Mouse (Mus musculus): ENCODE data around the gene Trnau1ap.
A peak's percentile ranks its signal among the peaks of the same experiment; 100 is the strongest.

Trnau1ap gene

GRCm38 (mm10) chr4:132329115-132329834 lies at the start of gene Trnau1ap:
Gene Trnau1ap, minus strand, starts transcription at chr4:132329538.
- peak; percentile 82 to 95 for DNase-seq (ENCODE audit: low spot score in 2 of 2)

DNA sequence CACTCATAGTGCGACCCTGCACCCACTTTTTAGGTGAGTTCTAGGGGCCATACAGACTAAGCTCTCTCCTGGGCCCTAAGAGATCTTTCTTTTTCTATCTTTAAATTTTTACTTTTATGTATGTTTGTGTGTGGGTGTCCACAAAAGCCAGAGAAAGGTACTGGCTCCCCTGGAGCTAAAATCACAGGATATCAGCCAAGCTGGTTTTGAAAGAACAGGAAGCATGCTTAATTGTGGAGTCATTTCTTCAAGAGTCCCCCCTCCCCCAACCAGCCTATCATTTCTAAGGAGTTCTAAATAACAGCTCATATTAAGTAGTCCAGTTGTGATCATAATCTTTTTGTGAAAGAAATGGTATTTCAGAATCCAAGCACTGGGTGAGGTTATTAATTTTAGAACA lies 44.5 kb upstream of the Trnau1ap start:
- DNase-seq (ENCODE audit: low spot score in 2 of 2) = no peak

DNA sequence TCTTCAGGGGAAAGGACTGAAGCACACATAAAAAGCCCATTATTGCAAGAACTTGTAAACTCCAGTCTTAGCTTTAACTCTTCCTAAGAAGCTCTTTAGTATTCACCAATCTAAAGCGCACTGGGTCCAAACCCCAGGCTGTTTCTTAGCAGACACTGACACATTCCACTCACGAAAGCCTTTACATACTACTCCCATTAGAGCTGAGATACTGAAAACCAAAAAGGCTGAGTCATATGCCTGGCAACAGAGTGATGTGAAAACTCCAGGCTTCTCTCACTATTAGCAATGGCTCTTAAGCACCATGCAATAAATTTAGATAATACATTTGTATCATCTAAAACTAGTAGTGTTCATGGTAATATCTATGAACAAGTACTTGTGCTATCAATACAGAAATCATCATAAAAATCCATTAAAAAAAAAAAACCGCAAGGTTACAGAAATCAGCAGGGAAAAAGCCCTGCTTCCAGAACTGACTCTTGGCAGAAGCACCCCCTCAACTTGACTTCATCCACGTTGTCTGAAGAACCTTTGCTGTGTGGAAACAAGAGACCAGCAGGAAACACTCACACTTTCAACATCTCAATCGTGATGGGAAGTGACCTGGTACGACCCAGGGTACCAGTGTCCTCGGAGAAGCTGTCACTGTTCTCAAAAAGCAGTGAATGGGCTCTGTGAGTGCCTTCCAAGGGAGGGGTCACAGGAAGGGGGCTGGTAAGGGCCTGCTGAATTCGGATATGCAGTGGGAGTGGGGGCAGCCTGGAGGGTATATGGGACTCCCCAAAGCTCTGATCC lies 40.8 kb upstream of the Trnau1ap start:
- DNase-seq (ENCODE audit: low spot score in 2 of 2) = no peak

GRCm38 (mm10) chr4:132367480-132368201 lies 38.3 kb upstream of the Trnau1ap start:
- no peak for DNase-seq (ENCODE audit: low spot score in 2 of 2)

DNA sequence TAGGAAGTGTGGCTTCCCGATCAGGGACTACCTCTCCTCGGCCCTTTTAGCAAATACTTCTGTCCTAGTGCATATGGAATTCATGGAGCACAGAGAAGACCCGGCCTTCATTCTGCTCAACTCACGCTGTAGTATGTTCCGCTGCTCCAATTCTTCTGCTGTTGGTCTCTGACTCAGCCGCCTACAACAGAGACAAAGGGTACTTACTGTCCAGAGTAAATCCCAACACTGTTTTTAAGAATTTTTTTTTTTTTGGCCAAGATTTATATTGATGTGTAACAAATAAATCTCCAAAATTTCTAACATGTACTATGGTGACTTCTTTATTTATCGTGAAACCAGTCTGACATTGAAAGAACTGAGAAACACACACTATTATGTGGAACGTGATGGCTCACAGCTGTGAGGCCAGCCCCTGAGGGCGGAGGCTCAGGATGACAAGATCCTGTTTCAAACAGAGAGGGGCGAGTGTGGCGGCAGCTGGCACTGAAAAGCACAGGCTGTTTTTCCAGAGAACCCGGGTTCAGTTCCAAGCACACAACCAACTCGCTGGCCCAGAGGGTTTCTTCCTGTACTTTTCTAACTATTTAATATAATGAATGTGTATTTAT lies 36.2 kb upstream of the Trnau1ap start:
- no peak for DNase-seq (ENCODE audit: low spot score in 2 of 2)

- DNase-seq (ENCODE audit: low spot score in 2 of 2) = no peak
Measured at GRCm38 (mm10) chr4:132363487-132363886, 34.1 kb upstream of the Trnau1ap start.

DNA sequence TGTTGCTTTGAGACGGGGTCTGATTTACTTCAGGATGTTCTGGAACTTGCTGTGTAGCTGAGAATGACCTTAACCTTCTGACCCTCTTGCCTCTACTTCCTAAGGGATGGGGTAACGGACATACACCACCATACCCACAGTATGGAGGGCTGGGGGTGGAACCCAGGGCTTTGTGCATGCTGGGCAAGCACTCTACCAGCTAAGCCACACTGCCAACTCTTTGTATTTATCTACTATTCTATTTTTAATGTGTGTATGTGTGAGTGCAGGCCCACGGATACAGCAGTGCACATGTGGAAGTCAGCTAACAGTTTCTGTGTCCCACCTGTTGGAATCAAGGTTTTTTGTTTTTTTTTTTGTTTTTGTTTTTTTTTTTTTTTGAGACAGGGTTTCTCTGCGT lies 30.2 kb upstream of the Trnau1ap start:
- DNase-seq (ENCODE audit: low spot score in 2 of 2) = no peak

GRCm38 (mm10) chr4:132356170-132356569 lies 26.8 kb upstream of the Trnau1ap start:
- DNase-seq (ENCODE audit: low spot score in 2 of 2) = peak; percentile 62 to 84

GRCm38 (mm10) chr4:132355403-132355802 lies 26.1 kb upstream of the Trnau1ap start:
- DNase-seq (ENCODE audit: low spot score in 2 of 2) = no peak

GRCm38 (mm10) chr4:132354571-132354970 lies 25.2 kb upstream of the Trnau1ap start:
- DNase-seq (ENCODE audit: low spot score in 2 of 2) = peak in 1 of 2 experiments; percentile 49

DNA sequence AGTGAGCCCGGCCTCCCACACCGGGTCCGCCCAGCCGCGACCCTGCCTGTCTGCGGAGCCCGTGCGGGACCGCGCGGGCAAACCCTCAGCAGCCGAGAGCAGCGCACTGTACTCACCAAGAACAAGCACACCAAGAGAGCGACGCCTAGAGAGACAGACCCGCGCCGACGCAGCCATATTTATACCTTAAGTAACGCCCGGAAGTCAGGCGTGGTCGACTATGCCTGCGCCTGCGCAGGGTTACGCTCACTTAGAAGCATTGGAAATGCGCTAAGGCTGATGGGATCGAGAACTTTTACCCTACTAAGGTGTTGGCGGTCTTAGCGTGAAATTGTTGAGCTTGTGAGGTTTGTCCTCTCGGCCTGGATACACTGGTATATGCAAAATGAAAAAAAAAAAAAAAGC lies 24.1 kb upstream of the Trnau1ap start, which contains the start of gene Rcc1:
Rcc1 (minus strand) TSS at position 125 of the 405 bp plus-strand sequence.
- DNase-seq (ENCODE audit: low spot score in 2 of 2) = peak; percentile 93

GRCm38 (mm10) chr4:132352739-132353138 lies 23.4 kb upstream of the Trnau1ap start:
- peak; percentile 50 for DNase-seq (ENCODE audit: low spot score in 2 of 2)

DNA sequence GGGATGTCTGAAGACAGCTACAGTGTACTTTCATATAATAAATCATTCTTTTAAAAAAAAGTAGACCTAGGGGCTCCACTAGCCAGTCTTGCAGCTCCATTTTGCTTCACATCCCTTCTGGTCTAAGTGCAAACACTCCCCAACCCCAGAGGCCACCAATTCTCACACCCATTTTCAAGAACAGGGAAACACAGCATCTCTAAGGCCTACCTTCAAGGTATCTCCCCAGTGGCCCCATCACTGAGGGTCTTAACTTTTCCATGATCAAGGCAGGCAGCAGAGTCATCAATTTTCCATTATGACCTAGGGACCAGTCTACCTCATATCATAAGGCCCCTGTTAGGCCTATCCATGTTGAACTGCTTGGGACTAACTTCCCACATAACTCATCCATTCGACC lies 22.1 kb upstream of the Trnau1ap start:
- no peak for DNase-seq (ENCODE audit: low spot score in 2 of 2)

DNA sequence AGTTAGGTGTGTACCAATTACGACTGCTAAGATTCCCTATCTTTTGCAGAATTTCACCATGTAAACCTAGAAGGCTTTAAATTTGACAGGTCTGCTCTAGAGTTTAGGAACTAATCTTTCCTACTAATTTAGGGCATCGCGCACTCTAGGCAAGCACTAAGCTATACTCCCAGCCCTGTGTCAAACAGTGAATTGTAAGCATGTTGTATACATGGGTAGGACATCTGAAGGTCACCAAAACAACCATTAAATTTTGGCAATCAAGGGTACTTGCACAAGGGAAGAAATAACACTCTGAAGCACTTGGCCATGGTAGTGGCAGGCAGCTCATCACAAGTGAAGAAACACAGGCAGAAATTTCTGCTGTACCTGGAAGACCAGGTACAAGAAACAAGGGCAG lies 21.5 kb upstream of the Trnau1ap start:
- DNase-seq (ENCODE audit: low spot score in 2 of 2) = no peak

DNA sequence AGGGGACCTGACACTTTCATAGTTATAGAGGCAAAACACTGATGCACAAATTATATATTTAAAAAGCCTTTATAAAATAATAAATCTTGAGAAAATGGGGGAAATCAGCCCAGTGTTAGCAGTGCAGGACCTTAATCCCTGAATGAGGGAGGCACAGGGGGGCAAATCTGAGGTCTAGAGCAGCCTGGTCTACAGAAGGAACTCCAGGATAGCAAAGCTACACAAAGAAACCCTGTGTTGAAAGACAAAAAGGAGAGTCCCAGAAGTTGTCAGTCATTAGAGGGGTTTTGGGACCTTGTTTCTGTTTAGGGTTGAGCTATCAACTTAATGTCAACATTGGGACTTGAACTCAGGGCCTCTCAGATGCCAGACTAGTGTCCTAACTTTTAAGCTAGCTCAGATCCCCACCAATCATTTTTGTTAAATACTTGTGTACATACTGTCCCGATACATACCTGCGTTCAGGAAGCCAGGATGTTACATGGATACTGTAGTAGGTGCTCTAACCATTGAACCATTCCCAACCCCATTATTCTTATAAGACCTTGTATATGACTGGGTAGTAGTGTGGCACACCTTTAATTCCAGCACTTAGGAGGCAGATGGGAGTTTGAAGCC lies 20.9 kb upstream of the Trnau1ap start:
- no peak for DNase-seq (ENCODE audit: low spot score in 2 of 2)

GRCm38 (mm10) chr4:132349495-132350122 lies 20.3 kb upstream of the Trnau1ap start:
- no peak for DNase-seq (ENCODE audit: low spot score in 2 of 2)

- DNase-seq (ENCODE audit: low spot score in 2 of 2) = no peak
Measured at GRCm38 (mm10) chr4:132346661-132347060, 17.3 kb upstream of the Trnau1ap start.

GRCm38 (mm10) chr4:132346261-132346660 lies 16.9 kb upstream of the Trnau1ap start:
- no peak for DNase-seq (ENCODE audit: low spot score in 2 of 2)

DNA sequence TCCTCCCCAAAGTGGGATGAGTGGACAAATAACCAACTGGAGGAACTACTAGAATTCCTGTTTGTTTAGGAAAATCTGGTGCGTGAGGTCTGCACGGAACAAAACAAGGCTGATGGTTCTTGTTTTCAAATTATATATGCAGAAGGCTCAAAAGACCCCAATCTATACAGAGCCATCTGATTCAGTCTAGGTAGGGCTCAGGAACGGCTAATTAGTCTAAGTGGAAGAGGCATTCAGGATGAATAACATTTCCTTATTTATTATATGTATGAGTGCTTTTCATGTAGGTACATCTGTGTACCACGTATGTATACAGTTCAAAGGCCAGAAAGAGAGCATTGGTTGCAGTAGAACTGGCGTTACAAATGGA lies 16.5 kb upstream of the Trnau1ap start:
- DNase-seq (ENCODE audit: low spot score in 2 of 2) = no peak

GRCm38 (mm10) chr4:132345135-132345842 lies 16.0 kb upstream of the Trnau1ap start:
- DNase-seq (ENCODE audit: low spot score in 2 of 2) = peak; percentile 97 to 99

Data from spleen, postnatal 10 days (tissue).